Mouse (Mus musculus) pancreas, adult 10 weeks (tissue): ENCODE measurements around the gene Il11ra1. TPM values are rescaled to one million over a fixed set of nuclear protein-coding genes. Genes with fewer than 3 reads are reported as not detected.

ENCODE experiments used
- polyA plus RNA-seq: library from polyadenylated mRNA; stranded (reverse); fragments of 350-450 nt; fragmentation: Illumina TruSeq; extraction: RNeasy Lipid Tissue Mini Kit (QIAGEN cat#74804); gene quantifications from one replicate; pipeline ENCODE4 v1.2.3, GENCODE M21; 2015; ENCODE audit warnings: low read depth, low replicate concordance; ENCODE audit not compliant: insufficient read depth

Gene Il11ra1
- polyA plus RNA-seq = 70.9 TPM

GRCm38 (mm10) chr4:41699783-41700182 is at the start of gene Il11ra1:
TSS of gene Il11ra1 (plus strand) at chr4:41699989.

GRCm38 (mm10) chr4:41696930-41697841 is 2.6 kb upstream of the Il11ra1 start, which contains the start of gene Cntfr:
TSS of gene Cntfr (minus strand) at chr4:41697089.

GRCm38 (mm10) chr4:41713197-41714067 is 13.6 kb downstream of the Il11ra1 start, which contains the start of gene Rpp25l:
TSS of gene Rpp25l (minus strand) at chr4:41713534.

GRCm38 (mm10) chr4:41722918-41723351 is 23.1 kb downstream of the Il11ra1 start, which contains the start of gene Dctn3:
TSS of gene Dctn3 (minus strand) at chr4:41723170.

GRCm38 (mm10) chr4:41731052-41731765 is 31.4 kb downstream of the Il11ra1 start, which contains the start of gene Arid3c:
TSS of gene Arid3c (minus strand) at chr4:41731142.

GRCm38 (mm10) chr4:41754797-41755337 is 55.1 kb downstream of the Il11ra1 start, which contains the start of gene Galt:
TSS of gene Galt (plus strand) at chr4:41755228.

GRCm38 (mm10) chr4:41755338-41756305 is 55.8 kb downstream of the Il11ra1 start, which contains the start of gene Sigmar1:
TSS of gene Sigmar1 (minus strand) at chr4:41756157.

GRCm38 (mm10) chr4:41774002-41774401 is 74.2 kb downstream of the Il11ra1 start, which contains the start of gene Ccl27a:
TSS of gene Ccl27a (minus strand) at chr4:41774247.

Other genes with a start within 250 kb of the Il11ra1 start
- gene Kif24, start 235.1 kb upstream of the Il11ra1 start, polyA plus RNA-seq = not detected
- 5.1 TPM for gene Nudt2, start 234.8 kb upstream of the Il11ra1 start, polyA plus RNA-seq
- gene AI464131, start 196.9 kb upstream of the Il11ra1 start, polyA plus RNA-seq = 1.4 TPM
- gene 1110017D15Rik, start 182.7 kb upstream of the Il11ra1 start, polyA plus RNA-seq = not detected
- gene Fam219a, start 130.5 kb upstream of the Il11ra1 start, polyA plus RNA-seq = 8.8 TPM
- gene Dnaic1, start 130.2 kb upstream of the Il11ra1 start, polyA plus RNA-seq = 0.72 TPM
- gene Enho, start 59.7 kb upstream of the Il11ra1 start, polyA plus RNA-seq = 5.9 TPM
- gene Cntfr, start 2.9 kb upstream of the Il11ra1 start, polyA plus RNA-seq = 2.7 TPM
- gene Rpp25l, start 13.5 kb downstream of the Il11ra1 start, polyA plus RNA-seq = 14.3 TPM
- 13.2 TPM for gene Dctn3, start 23.2 kb downstream of the Il11ra1 start, polyA plus RNA-seq
- not detected for gene Arid3c, start 31.2 kb downstream of the Il11ra1 start, polyA plus RNA-seq
- gene Galt, start 55.2 kb downstream of the Il11ra1 start, polyA plus RNA-seq = 16.1 TPM
- 12.5 TPM for gene Sigmar1, start 56.2 kb downstream of the Il11ra1 start, polyA plus RNA-seq
- 9.6 TPM for gene Ccl27a, start 74.3 kb downstream of the Il11ra1 start, polyA plus RNA-seq
- not detected for gene Gm21541, start 203.6 kb downstream of the Il11ra1 start, polyA plus RNA-seq
- not detected for gene Gm20878, start 241.6 kb downstream of the Il11ra1 start, polyA plus RNA-seq